Mouse (Mus musculus) limb, embryonic 14.5 days (tissue): ENCODE measurements around the gene Pde9a. TPM values are rescaled to one million over a fixed set of nuclear protein-coding genes. Genes with fewer than 3 reads are reported as not detected.
A peak's percentile ranks its signal among the peaks of the same experiment; 100 is the strongest.

Source experiments
- ATAC-seq: fragments of 200-750 bp; cut with Nextera tagmentation; 2 replicates; pipeline ENCODE4 v1.8.0; 2017; ENCODE audit warnings: low read depth, moderate number of reproducible peaks, moderate TSS enrichment; ENCODE audit not compliant: low FRiP score
- DNase-seq: peaks from one replicate; pipeline ENCODE4 v3.0.0-alpha.2; 2015; ENCODE audit warnings: low spot score
- H3K27ac ChIP-seq: fragments of 300-500 bp; sonication (generic); replicated peaks from 2 replicates; pipeline ENCODE4 v1.5.1; 2014; ENCODE audit warnings: low read depth, mild to moderate bottlenecking, low read length, moderate library complexity, mixed read lengths
- H3K27me3 ChIP-seq: fragments of 300-500 bp; sonication (generic); 2 replicates; pipeline ENCODE4 v1.6.1; 2014; ENCODE audit warnings: low read length, mixed read lengths; ENCODE audit not compliant: control insufficient read depth, insufficient read depth
- H3K36me3 ChIP-seq: fragments of 300-500 bp; sonication (generic); 2 replicates; pipeline ENCODE4 v1.6.1; 2014; ENCODE audit warnings: mild to moderate bottlenecking, low read length, moderate library complexity, mixed read lengths; ENCODE audit not compliant: control insufficient read depth, insufficient read depth
- H3K4me1 ChIP-seq: fragments of 300-500 bp; sonication (generic); 2 replicates; pipeline ENCODE4 v1.6.1; 2014; ENCODE audit warnings: antibody characterized with exemption, low read length, mixed read lengths; ENCODE audit not compliant: control insufficient read depth, insufficient read depth
- H3K4me2 ChIP-seq: fragments of 300-500 bp; sonication (generic); replicated peaks from 2 replicates; pipeline ENCODE4 v1.6.1; 2014; ENCODE audit warnings: low read depth, mild to moderate bottlenecking, low read length, moderate library complexity; ENCODE audit not compliant: severe bottlenecking
- H3K4me3 ChIP-seq: fragments of 300-500 bp; sonication (generic); replicated peaks from 2 replicates; pipeline ENCODE4 v1.5.1; 2014; ENCODE audit warnings: low read length
- H3K9ac ChIP-seq: fragments of 300-500 bp; sonication (generic); 2 replicates; pipeline ENCODE4 v1.6.1; 2014; ENCODE audit warnings: mild to moderate bottlenecking, low read depth, low read length, moderate library complexity; ENCODE audit not compliant: severe bottlenecking
- H3K9me3 ChIP-seq: fragments of 300-500 bp; sonication (generic); 2 replicates; pipeline ENCODE4 v1.6.1; 2016; ENCODE audit warnings: low read length; ENCODE audit not compliant: control insufficient read depth
- POLR2A ChIP-seq: fragments of 200-500 bp; IDR thresholded peaks from 2 replicates; pipeline ENCODE4 v1.8.0; 2012; ENCODE audit warnings: inconsistent platforms, mild to moderate bottlenecking, moderate library complexity, borderline replicate concordance; ENCODE audit not compliant: insufficient read depth, insufficient read length; ENCODE audit errors: extremely low read depth
- WGBS: fragments of 180-500 bp; shearing (Covaris S2); extraction: QIAGEN DNeasy Blood & Tissue Kit; methylation state at CpG from one replicate; pipeline ENCODE4 v1.1.7; 2014; 5-methylcytosine and 5-hydroxymethylcytosine counted together
- polyA plus RNA-seq, 2 experiments: library from polyadenylated mRNA; depleted of rRNA in 1 of 2; stranded (reverse) in 1 of 2; unstranded in 1 of 2; fragments of >200 nt; fragmentation: Nextera tagmentation in 1 of 2; extraction: Ambion mirVana in 1 of 2; gene quantifications; 2 replicates each; pipeline versions ENCODE4 v1.2.1 to v1.2.3; 2012 to 2014

The Pde9a gene
- polyA plus RNA-seq, 2 experiments: 27.2 to 47.3 TPM

- 38% methylated on average over 8 of the region's 8 CpGs for WGBS
- Histone ChIP-seq H3K9me3 (no peaks in the 10 kb centered on the region), H3K4me2 (no peak overlapping the region), H3K27me3 (no peaks in the 10 kb centered on the region), H3K4me1 (no peaks in the 10 kb centered on the region), H3K4me3 (no peak overlapping the region), H3K27ac (no peak overlapping the region), H3K36me3 (no peaks in the 10 kb centered on the region), H3K9ac (no peak overlapping the region)
- TF ChIP-seq POLR2A: no peak
- no peak for ATAC-seq
- no peak for DNase-seq
Observed at GRCm38 (mm10) chr17:31355792-31356502, 30.1 kb upstream of the Pde9a start.

GRCm38 (mm10) chr17:31360582-31360981 is 25.4 kb upstream of the Pde9a start:
- Histone ChIP-seq H3K36me3 (no peaks in the 10 kb centered on the region), H3K9ac (no peak overlapping the region), H3K27ac (no peak overlapping the region), H3K4me2 (no peak overlapping the region), H3K9me3 (no peaks in the 10 kb centered on the region), H3K4me3 (no peak overlapping the region), H3K4me1 (no peaks in the 10 kb centered on the region), H3K27me3 (no peaks in the 10 kb centered on the region)
- TF ChIP-seq POLR2A: no peak
- ATAC-seq (no peak), DNase-seq (no peak)
- WGBS: 84% methylated on average over 13 of the region's 13 CpGs

DNA sequence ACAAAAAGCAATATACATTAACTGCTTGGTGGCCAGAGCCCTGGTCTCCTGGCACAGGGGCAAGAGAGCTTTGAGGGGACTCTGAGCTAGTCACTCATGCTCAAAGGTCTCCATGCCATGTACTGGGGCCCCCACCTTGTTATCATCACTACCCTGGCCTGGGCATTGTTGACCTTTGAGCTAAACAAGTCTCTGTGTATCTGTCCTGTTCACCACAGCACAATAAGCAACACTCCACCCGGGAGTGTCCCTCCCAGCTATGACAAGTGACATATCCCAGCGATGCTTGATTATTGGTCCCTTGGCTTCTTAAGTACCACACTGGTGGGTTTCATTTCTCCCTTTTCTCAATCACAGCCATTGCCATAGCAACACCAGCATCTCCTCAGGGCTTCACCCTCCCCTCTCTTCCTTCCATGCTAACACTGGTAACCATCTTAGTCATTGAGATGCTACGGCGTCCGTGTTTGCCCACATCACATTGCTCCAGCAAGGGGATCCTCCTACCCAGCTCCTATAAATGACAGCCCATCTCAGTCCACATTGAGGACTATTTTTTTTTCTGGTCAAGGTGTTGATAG is 20.3 kb upstream of the Pde9a start:
- no peak overlapping the region for H3K27ac ChIP-seq
- no peaks in the 10 kb centered on the region for H3K4me1 ChIP-seq
- H3K4me2 ChIP-seq: no peak overlapping the region
- WGBS: 88% methylated on average over 5 of the region's 5 CpGs
- H3K36me3 ChIP-seq: no peaks in the 10 kb centered on the region
- H3K27me3 ChIP-seq: no peaks in the 10 kb centered on the region
- ATAC-seq (no peak), DNase-seq (no peak)
- H3K9me3 ChIP-seq: no peaks in the 10 kb centered on the region
- no peak overlapping the region for H3K9ac ChIP-seq
- no peak for TF ChIP-seq POLR2A
- H3K4me3 ChIP-seq: no peak overlapping the region

DNA sequence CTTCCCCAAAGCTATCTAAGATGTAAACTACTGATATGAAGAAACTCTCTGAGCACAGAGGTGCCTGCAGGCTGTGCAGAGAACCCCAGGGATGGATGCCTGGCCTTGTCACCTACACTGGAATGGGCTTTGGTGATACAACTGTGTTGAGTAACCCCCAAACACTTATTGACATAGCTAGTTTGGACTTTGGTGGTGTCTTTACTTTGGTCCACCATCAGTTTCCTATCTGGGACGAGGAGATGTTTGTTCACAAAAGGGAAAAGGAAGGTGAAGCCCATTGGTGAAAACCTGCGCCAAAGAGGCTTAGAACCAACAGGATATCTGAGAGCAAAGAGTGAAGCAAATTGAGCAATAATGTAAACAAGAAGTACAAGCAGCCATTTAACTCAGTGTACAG is 15.8 kb upstream of the Pde9a start:
- no peaks in the 10 kb centered on the region for H3K9me3 ChIP-seq
- H3K4me1 ChIP-seq: no peaks in the 10 kb centered on the region
- no peak overlapping the region for H3K27ac ChIP-seq
- no peak for ATAC-seq
- 77% methylated on average over 2 of the region's 2 CpGs for WGBS
- H3K27me3 ChIP-seq: no peaks in the 10 kb centered on the region
- no peak for DNase-seq
- no peak overlapping the region for H3K4me3 ChIP-seq
- TF ChIP-seq POLR2A: no peak
- H3K4me2 ChIP-seq: no peak overlapping the region
- no peak overlapping the region for H3K9ac ChIP-seq
- no peaks in the 10 kb centered on the region for H3K36me3 ChIP-seq

GRCm38 (mm10) chr17:31370931-31371330 is 15.1 kb upstream of the Pde9a start:
- H3K27ac ChIP-seq: no peak overlapping the region
- no peak overlapping the region for H3K4me2 ChIP-seq
- no peak overlapping the region for H3K9ac ChIP-seq
- no peak for ATAC-seq
- DNase-seq: no peak
- TF ChIP-seq POLR2A: no peak
- no peaks in the 10 kb centered on the region for H3K36me3 ChIP-seq
- H3K27me3 ChIP-seq: no peaks in the 10 kb centered on the region
- H3K4me3 ChIP-seq: no peak overlapping the region
- no peaks in the 10 kb centered on the region for H3K4me1 ChIP-seq
- no peaks in the 10 kb centered on the region for H3K9me3 ChIP-seq

- DNase-seq (peak; percentile 73), ATAC-seq (no peak)
- no peak overlapping the region for H3K4me3 ChIP-seq
- no peaks in the 10 kb centered on the region for H3K4me1 ChIP-seq
- H3K4me2 ChIP-seq: peak overlapping the region; percentile 22; the same call in 1 of the 2 replicates
- no peak overlapping the region for H3K27ac ChIP-seq
- no peak for TF ChIP-seq POLR2A
- WGBS: 7% methylated on average over 7 of the region's 7 CpGs
- H3K9me3 ChIP-seq: no peaks in the 10 kb centered on the region
- no peaks in the 10 kb centered on the region for H3K27me3 ChIP-seq
- H3K9ac ChIP-seq: no peak overlapping the region
- H3K36me3 ChIP-seq: no peaks in the 10 kb centered on the region
Observed at GRCm38 (mm10) chr17:31377961-31378360, 8.0 kb upstream of the Pde9a start.
